Mouse (Mus musculus) thymus, adult 2 months (tissue): ENCODE data around the gene Asb16. TPM values are rescaled to one million over a fixed set of nuclear protein-coding genes. Genes with fewer than 3 reads are reported as not detected.
A peak's percentile ranks its signal among the peaks of the same experiment; 100 is the strongest.

Experiments used
- DNase-seq: peaks from one replicate; pipeline ENCODE4 v3.0.0; 2021
- H3K27ac ChIP-seq: fragments of 200-500 bp; 2 replicates; pipeline ENCODE4 v1.5.1; 2012; ENCODE audit warnings: low read length, control low read depth; ENCODE audit not compliant: control insufficient read depth, insufficient read depth
- H3K27me3 ChIP-seq: fragments of 200-500 bp; 2 replicates; pipeline ENCODE4 v1.6.1; 2012; ENCODE audit warnings: mild to moderate bottlenecking, low read length, moderate library complexity, mixed read lengths; ENCODE audit not compliant: control insufficient read depth, insufficient read depth
- H3K36me3 ChIP-seq: fragments of 200-500 bp; 2 replicates; pipeline ENCODE4 v1.6.1; 2012; ENCODE audit warnings: mild to moderate bottlenecking, low read length, moderate library complexity; ENCODE audit not compliant: control insufficient read depth, insufficient read depth
- H3K4me1 ChIP-seq: fragments of 200-500 bp; replicated peaks from 2 replicates; pipeline ENCODE4 v1.6.1; 2012; ENCODE audit warnings: low read length; ENCODE audit not compliant: control insufficient read depth, insufficient read depth
- H3K4me3 ChIP-seq: fragments of 200-500 bp; 2 replicates; pipeline ENCODE4 v1.5.1; 2012; ENCODE audit warnings: mild to moderate bottlenecking, low read length, control low read depth, moderate library complexity; ENCODE audit not compliant: control insufficient read depth, insufficient read depth
- CTCF ChIP-seq: fragments of 200-500 bp; IDR thresholded peaks from 2 replicates; pipeline ENCODE4 v1.5.1; 2012; ENCODE audit warnings: mild to moderate bottlenecking, control low read depth, low read length, moderate library complexity, borderline replicate concordance; ENCODE audit not compliant: control insufficient read depth, poor library complexity, insufficient read depth; ENCODE audit errors: extremely low read depth
- POLR2A ChIP-seq: fragments of 200-500 bp; IDR thresholded peaks from 2 replicates; pipeline ENCODE4 v1.6.1; 2012; ENCODE audit warnings: mild to moderate bottlenecking, low read length, control low read depth, moderate library complexity; ENCODE audit not compliant: control insufficient read depth, poor library complexity, insufficient read depth; ENCODE audit errors: extremely low read depth
- WGBS: fragments of 180-500 bp; shearing (Covaris S2); methylation state at CpG from one replicate; pipeline ENCODE4 v1.1.7; 2018; 5-methylcytosine and 5-hydroxymethylcytosine counted together
- polyA plus RNA-seq: library from polyadenylated mRNA; depleted of rRNA; stranded (reverse); fragments of >200 nt; gene quantifications from 2 replicates; pipeline ENCODE4 v1.2.3, GENCODE M21; 2012

Asb16 gene
- polyA plus RNA-seq, 1 experiment = 0.12 TPM

GRCm38 (mm10) chr11:102228191-102228545 lies 40.4 kb upstream of the Asb16 start:
- DNase-seq = no peak
- H3K27me3 ChIP-seq = no peaks in the 10 kb centered on the region; the same call in 1 of the 2 replicates
- TF ChIP-seq CTCF = no peak
- TF ChIP-seq POLR2A = no peak
- no peaks in the 10 kb centered on the region for H3K36me3 ChIP-seq
- H3K4me3 ChIP-seq = no peak overlapping the region
- WGBS = 89% methylated on average over 9 of the region's 9 CpGs
- H3K4me1 ChIP-seq = peaks cover 17% of the 10 kb centered on the region
- no peak overlapping the region for H3K27ac ChIP-seq

DNA sequence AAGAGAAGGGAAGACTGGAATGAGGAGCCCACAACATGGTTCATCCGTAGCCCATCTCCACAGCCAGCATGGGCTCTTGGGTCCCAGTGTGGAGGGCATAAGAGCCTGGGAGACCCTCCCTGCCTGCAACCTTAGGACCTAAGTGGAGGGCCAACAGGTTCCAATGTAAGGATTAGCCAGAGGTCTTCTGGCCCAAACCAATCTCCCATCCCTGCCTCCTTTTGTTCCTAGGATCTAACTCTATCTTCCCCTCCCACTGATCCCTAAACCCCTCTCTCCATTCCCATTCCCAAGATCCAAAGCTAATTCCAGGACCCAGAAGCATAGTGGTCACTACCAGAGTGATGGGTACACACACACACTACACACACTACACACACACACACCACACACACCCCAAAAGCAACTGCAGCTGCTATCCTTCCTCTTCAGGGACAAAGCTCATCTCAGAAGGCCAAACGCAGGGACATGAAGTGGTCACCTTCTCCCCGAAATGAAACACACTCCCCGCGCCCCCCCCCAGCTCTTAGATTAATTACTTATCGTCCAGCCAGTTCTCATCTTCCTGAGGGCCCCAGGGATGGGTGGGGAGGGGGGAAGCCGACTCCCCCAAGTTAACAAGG lies 39.8 kb upstream of the Asb16 start:
- H3K4me1 ChIP-seq = peaks cover 17% of the 10 kb centered on the region
- DNase-seq = no peak

GRCm38 (mm10) chr11:102229331-102229953 lies 39.1 kb upstream of the Asb16 start:
- 1% methylated on average over 47 of the region's 47 CpGs for WGBS
- Histone ChIP-seq H3K27ac (no peak overlapping the region), H3K27me3 (no peaks in the 10 kb centered on the region; the same call in 1 of the 2 replicates), H3K4me3 (peak overlapping the region; percentile 56), H3K36me3 (no peaks in the 10 kb centered on the region), H3K4me1 (peaks cover 17% of the 10 kb centered on the region)
- no peak for TF ChIP-seq POLR2A
- no peak for TF ChIP-seq CTCF
- DNase-seq = no peak

More for the DNA sequence above, 39.8 kb upstream of the Asb16 start:
- Histone ChIP-seq H3K4me3 (peak overlapping the region; percentile 56; the same call in 1 of the 2 replicates), H3K27ac (no peak overlapping the region), H3K27me3 (no peaks in the 10 kb centered on the region; the same call in 1 of the 2 replicates), H3K36me3 (no peaks in the 10 kb centered on the region)
- TF ChIP-seq POLR2A = no peak
- TF ChIP-seq CTCF = no peak
- 33% methylated on average over 7 of the region's 7 CpGs for WGBS

GRCm38 (mm10) chr11:102230006-102230741 lies 38.4 kb upstream of the Asb16 start, which contains the start of gene Hdac5:
TSS of gene Hdac5 (minus strand) at chr11:102230166.
- DNase-seq = peak; percentile 98
- TF ChIP-seq CTCF (no peak), POLR2A (peak; percentile 44; the same call in 1 of the 2 replicates)
- Histone ChIP-seq H3K27ac (no peak within 1 kb of the TSS), H3K27me3 (no peaks in the 10 kb centered on the region; the same call in 1 of the 2 replicates), H3K4me1 (peaks cover 17% of the 10 kb centered on the region), H3K36me3 (no peaks in the 10 kb centered on the region), H3K4me3 (peak within 1 kb of the TSS; percentile 56)
- WGBS = under 1% methylated on average over 47 of the region's 49 CpGs

GRCm38 (mm10) chr11:102236022-102236421 lies 32.5 kb upstream of the Asb16 start:
- Histone ChIP-seq H3K27ac (no peak overlapping the region), H3K4me3 (no peak overlapping the region), H3K36me3 (no peaks in the 10 kb centered on the region), H3K4me1 (no peaks in the 10 kb centered on the region), H3K27me3 (no peaks in the 10 kb centered on the region)
- TF ChIP-seq CTCF (no peak), POLR2A (no peak)
- WGBS = 80% methylated on average over 2 of the region's 2 CpGs
- no peak for DNase-seq

GRCm38 (mm10) chr11:102240636-102241035 lies 27.9 kb upstream of the Asb16 start:
- Histone ChIP-seq H3K4me1 (peaks cover 5% of the 10 kb centered on the region; the same call in 1 of the 2 replicates), H3K4me3 (no peak overlapping the region), H3K27ac (no peak overlapping the region), H3K36me3 (no peaks in the 10 kb centered on the region), H3K27me3 (peaks cover 4% of the 10 kb centered on the region; the same call in 1 of the 2 replicates)
- TF ChIP-seq CTCF (no peak), POLR2A (no peak)
- DNase-seq = no peak
- WGBS = 94% methylated on average over 6 of the region's 6 CpGs
